Mouse (Mus musculus) erythroblast, embryonic 14.5 days (primary cell): ENCODE measurements around the gene Slc43a1.

ENCODE experiments used
- GATA1 ChIP-seq: IDR thresholded peaks from 2 replicates; pipeline ENCODE4 v1.6.1; 2012; ENCODE audit warnings: low read length, inconsistent platforms, mixed read lengths
- TAL1 ChIP-seq: IDR thresholded peaks from 3 replicates; pipeline ENCODE4 v1.6.1; 2012; ENCODE audit warnings: low read length, inconsistent platforms, mixed read lengths

- TF ChIP-seq GATA1 (no peak), TAL1 (no peak)
Observed at GRCm38 (mm10) chr2:84883942-84884341, 45.3 kb downstream of the Slc43a1 start.
